Mouse (Mus musculus) frontal cortex, adult 2 months (tissue): ENCODE measurements around the gene Prkag1. TPM values are rescaled to one million over a fixed set of nuclear protein-coding genes. Genes with fewer than 3 reads are reported as not detected.
"Not testable (repeated sequence)": the region's sequence is repeated elsewhere in the genome, so short reads cannot be mapped to it uniquely, and the experiment has no call there.

Experiments used
- DNase-seq, 2 experiments: peaks; one replicate each; pipeline ENCODE4 v3.0.0; 2022; ENCODE audit warnings: low spot score in 1 of 2; ENCODE audit errors: extremely low spot score in 1 of 2
- polyA plus RNA-seq: library from polyadenylated mRNA; depleted of rRNA; stranded (reverse); fragments of >200 nt; gene quantifications from 2 replicates; pipeline ENCODE4 v1.2.3, GENCODE M21; 2012

Gene Prkag1
- polyA plus RNA-seq, 1 experiment = 74.0 TPM

- DNase-seq = no peak
Observed at GRCm38 (mm10) chr15:98827611-98828011, 3.7 kb downstream of the Prkag1 start.

GRCm38 (mm10) chr15:98823434-98823833 lies 7.9 kb downstream of the Prkag1 start:
- DNase-seq = no peak

- DNase-seq = no peak
Observed at GRCm38 (mm10) chr15:98822147-98822546, 9.2 kb downstream of the Prkag1 start.

GRCm38 (mm10) chr15:98821403-98821802 lies 9.9 kb downstream of the Prkag1 start:
- DNase-seq = peak in 1 of 2 experiments; percentile 36

- DNase-seq = no peak
Observed at GRCm38 (mm10) chr15:98820937-98821336, 10.4 kb downstream of the Prkag1 start.

GRCm38 (mm10) chr15:98818171-98818570 lies 13.2 kb downstream of the Prkag1 start:
- DNase-seq = no peak

GRCm38 (mm10) chr15:98812741-98813424 lies 18.4 kb downstream of the Prkag1 start:
- DNase-seq = peak; percentile 74 to 87

- DNase-seq = not testable (repeated sequence)
Observed at GRCm38 (mm10) chr15:98810212-98810611, 21.1 kb downstream of the Prkag1 start.

GRCm38 (mm10) chr15:98809390-98809789 lies 21.9 kb downstream of the Prkag1 start, which contains the start of gene Ddn:
Gene Ddn, minus strand, starts transcription at chr15:98809490.
- DNase-seq = no peak

- peak; percentile 92 to 93 for DNase-seq
Observed at GRCm38 (mm10) chr15:98808651-98809134, 22.6 kb downstream of the Prkag1 start.

- DNase-seq = peak; percentile 72 to 86
Observed at GRCm38 (mm10) chr15:98807895-98808650, 23.2 kb downstream of the Prkag1 start.

- DNase-seq = peak in 1 of 2 experiments; percentile 38
Observed at GRCm38 (mm10) chr15:98806809-98807770, 24.2 kb downstream of the Prkag1 start.

- peak in 1 of 2 experiments; percentile 19 for DNase-seq
Observed at GRCm38 (mm10) chr15:98806071-98806808, 25.1 kb downstream of the Prkag1 start.

- DNase-seq = peak in 1 of 2 experiments; percentile 87
Observed at GRCm38 (mm10) chr15:98805324-98806040, 25.8 kb downstream of the Prkag1 start.

- peak; percentile 79 to 97 for DNase-seq
Observed at GRCm38 (mm10) chr15:98804054-98804453, 27.3 kb downstream of the Prkag1 start.

- no peak for DNase-seq
Observed at GRCm38 (mm10) chr15:98802926-98803325, 28.4 kb downstream of the Prkag1 start.

- DNase-seq = peak in 1 of 2 experiments; percentile 92
Observed at GRCm38 (mm10) chr15:98799396-98799795, 31.9 kb downstream of the Prkag1 start.

- no peak for DNase-seq
Observed at GRCm38 (mm10) chr15:98798903-98799302, 32.4 kb downstream of the Prkag1 start.
